Mouse (Mus musculus) cerebellum, postnatal 4 days (tissue): ENCODE results near the gene 4930507D05Rik.
"Not testable (repeated sequence)": the region's sequence is repeated elsewhere in the genome, so short reads cannot be mapped to it uniquely, and the experiment has no call there.

ENCODE experiments used
- DNase-seq, 2 experiments: peaks; one replicate each; pipeline ENCODE4 v3.0.0; 2022; ENCODE audit warnings: low spot score in 2 of 2, mixed read lengths in 1 of 2

Gene 4930507D05Rik

DNA sequence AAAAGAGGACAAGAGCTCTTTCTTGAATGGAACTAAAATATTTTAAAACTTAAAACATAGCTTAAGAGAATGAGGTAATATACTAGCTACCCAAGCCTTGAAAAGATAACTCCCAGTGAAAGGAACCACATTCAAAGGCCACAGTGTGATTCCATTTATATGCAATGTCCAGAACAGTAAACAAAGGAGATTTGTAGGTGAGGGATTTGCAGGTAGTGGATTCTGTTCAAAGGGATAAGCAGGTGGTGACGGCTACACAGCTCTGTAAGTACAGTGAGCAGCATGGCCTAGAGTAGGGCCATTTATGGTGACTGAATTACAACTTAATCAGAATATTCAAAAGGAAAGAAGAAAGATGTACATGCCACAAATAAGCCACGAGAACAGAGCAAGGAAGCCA lies 27.7 kb downstream of the 4930507D05Rik start:
- DNase-seq = no peak

DNA sequence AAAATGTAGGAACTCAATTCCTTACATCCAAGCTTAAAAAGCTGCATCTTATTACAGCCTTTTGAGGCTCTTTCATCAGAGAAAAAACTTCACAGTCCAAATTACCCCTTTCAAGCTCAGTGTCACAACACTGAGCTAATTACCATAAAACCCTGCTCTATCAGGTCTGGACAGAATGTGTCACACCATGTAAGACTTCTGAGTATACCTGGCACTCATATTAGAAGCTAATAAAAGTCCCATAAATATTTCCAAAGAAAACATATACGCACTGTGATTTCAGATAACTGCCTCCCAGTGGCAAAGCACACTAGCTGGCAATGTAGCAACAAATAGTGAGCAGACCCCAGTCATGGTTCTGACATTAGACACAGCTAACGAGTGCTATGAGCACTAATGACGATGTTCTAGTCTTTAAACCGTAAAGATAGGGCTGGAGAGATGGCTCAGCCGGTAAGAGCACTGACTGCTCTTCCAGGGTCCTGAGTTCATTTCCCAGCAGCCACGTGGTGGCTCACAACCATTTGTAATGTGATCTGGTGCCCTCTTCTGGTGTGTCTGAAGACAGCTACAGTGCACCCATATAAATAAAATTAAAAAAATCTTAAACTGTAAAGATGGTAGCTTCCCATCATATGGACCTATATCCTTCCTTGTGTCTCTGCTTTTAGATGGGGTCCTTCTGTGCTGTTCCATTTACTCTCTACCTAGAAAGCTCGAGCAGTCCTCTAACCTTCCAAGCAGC lies 32.0 kb downstream of the 4930507D05Rik start:
- DNase-seq = no peak

- DNase-seq = no peak
Observed at GRCm38 (mm10) chr10:62485878-62486582, 36.7 kb downstream of the 4930507D05Rik start.

DNA sequence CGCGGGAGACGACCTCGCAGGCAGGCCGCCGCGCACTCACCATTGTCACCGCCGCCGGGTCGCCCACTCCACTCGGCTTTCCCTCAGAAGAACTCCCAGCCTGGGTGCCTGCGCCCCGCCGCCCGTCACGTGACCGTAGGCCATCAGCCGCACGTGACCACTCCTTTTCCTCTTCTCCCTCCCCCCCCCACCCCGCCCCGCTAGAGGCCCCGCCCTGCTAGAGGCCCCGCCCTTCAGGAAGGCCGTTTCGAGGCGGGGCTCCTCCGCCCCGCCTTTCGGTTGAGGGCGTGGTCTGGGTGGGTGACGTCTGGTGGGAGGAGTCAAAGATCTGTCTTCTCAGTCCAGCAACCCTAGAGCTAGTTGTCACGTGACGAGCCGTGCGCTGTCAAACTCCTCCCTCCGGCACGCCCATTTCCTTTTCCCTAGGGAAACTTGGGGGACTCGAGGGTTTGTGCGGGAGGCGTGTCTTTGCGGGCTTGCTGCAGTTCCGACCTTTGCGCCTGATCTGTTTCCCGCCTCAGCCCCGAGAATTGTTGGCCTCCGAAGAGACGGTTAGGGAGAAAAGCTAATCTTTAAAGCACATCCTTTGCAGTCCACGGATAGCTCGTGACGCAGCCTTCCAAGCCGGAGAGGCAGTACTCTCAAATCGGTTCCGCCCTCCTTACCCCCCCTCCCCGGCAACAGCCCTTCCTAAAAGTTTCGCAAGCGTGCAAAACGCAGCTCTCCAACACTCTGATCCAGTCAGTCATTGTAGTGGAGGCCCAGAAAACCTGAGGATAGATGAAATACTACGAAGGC lies 37.5 kb downstream of the 4930507D05Rik start, which contains the start of gene Vps26a:
TSS of gene Vps26a (minus strand) at position 188 of the 798 bp plus-strand sequence.
- peak; percentile 95 to 98 for DNase-seq

DNA sequence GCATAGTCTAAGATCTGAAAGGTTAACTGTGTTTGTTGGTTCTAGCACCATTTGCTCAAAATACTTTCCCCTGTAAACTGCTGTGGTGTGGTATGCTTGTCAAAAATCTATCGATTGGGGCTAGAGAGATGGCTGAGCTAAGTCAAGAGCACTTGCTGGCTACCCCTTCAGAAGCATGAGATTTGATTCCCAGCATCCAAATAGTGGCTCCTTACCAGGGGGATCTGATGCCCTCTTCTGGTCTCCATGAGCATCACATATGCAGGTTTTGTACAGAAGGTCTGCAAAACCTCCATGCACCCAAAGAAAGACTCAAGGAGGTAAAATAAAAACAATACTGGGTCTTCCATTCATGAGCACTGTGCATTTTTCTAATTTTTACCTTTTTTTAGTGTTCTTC lies 39.0 kb downstream of the 4930507D05Rik start:
- DNase-seq = peak in 1 of 2 experiments; percentile 36

DNA sequence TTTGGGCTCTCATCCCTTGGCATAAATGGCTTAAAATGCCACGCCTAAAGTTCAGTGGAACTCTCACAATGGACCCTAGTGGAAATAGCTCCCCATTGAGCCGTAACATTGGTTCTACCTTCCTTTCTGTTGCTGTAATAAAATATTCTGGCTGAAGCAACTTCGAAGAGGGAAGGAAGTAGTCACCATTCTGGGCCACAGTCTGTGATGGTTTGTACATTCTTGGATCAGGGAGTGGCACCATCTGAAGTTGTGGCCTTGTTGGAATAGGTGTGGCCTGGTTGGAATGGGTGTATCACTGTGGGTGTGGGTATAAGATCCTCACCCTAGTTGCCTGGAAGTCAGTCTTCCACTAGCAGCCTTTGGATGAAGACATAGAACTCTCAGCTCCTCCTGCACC lies 42.4 kb downstream of the 4930507D05Rik start:
- not testable (repeated sequence) for DNase-seq

- DNase-seq = peak in 1 of 2 experiments; percentile 52
Observed at GRCm38 (mm10) chr10:62500088-62500915, 51.0 kb downstream of the 4930507D05Rik start.
